Mouse (Mus musculus): ENCODE results near the gene Tbx18.

The Tbx18 gene

DNA sequence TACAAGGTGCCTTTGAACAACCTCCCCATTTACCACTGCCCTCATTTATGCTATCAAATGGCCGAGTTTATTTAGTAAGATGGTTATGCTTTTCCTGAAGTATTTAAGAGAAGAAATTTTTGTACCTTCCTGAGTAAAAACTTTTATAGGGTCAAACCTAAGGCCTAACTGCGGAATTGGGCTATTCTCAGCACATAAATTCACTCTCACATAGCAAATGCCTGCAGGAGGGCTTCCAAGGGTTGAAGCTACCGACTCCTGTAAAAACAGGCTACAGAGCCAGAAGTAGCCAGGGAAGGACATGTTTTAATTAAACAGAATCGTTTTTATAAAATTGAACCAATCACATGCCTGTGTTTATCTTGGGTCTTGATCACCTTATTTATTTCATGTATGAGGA, 20.7 kb downstream of the Tbx18 start:
- DNase-seq = no peak

DNA sequence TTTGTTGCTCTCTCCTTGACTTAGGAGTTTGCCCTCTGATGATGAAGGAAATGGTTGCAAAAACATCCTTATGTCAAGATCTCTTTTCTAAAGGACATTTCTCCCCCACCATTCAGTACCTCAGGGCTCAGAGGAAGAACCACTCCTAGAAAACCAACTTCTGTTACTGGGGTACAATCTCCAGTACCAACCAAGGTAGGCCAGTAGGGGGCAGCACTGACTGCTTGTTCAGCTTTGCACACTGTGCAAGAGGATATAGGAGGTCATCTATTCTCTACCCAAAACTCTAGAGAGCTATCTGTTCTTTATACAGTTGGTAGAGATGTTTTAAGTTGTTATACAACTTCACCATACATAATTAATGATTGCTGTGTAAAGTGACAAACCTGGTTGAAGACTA, 22.9 kb downstream of the Tbx18 start:
- DNase-seq = peak; percentile 53 to 73

DNA sequence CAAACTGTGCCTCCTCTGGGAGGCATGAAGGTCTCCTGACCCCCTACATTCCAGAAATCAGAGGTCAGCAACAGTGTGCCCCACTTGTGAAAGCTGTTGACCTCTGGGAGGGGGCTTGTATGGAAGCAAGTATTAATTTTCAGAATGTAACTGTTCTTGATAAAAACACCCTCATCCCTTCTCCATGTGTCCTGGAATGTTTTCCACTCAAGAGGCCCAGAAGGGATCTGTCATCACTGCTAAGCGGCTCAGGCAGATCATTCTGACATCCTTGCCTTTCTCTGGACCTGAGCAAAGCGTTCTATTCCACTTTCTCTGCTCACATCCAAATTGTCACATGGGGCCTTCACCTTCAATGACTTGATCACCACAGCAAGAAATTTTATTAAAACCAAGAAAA, 28.8 kb downstream of the Tbx18 start:
- no peak for DNase-seq

DNA sequence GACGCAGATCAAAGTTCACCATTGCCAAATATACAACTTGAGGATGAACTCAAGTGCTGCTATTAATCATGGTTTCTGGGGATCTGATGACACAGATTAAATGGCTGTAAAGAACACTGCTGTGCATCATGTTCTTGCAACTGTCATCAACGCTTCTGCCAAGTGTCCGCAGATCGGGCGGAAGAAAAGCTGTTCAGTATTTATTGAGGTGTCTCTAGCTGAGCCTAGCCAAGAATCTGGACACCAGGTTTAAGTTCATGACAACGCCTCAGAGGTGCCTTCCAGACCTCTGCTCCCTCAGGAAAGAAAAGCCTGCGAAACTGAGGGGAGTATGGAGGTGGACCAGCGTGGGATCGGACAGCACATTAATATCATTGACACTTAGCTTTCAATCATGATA, 44.1 kb downstream of the Tbx18 start:
- peak; percentile 33 to 43 for DNase-seq

DNA sequence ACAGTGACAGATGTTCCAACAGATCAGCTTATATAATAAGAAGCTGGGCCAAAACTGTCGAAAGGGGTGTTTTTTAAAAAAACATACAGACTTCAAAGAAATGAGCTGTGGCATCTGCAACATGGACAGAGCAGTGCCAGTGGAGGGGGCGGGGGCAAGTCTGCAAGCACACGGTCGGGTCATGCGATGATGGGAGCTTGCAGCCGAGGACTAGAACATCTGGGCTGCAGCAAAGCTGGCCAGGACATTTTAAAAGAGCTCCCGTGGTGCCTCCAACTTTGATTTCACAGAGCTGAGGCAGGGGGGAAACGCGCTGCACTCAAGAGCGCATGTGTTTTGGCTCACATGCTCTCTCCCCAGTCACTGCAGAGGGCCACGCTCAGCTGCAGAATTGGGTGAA, 48.8 kb downstream of the Tbx18 start:
- no peak for DNase-seq

Data from cerebellum, postnatal 14 days (tissue).